Mouse (Mus musculus) bone marrow, adult 2 months (tissue): Measurements from ENCODE around the gene Mapk10.

Source experiments
- CTCF ChIP-seq: fragments of 200-500 bp; IDR thresholded peaks from 2 replicates; pipeline ENCODE4 v1.5.1; 2011; ENCODE audit warnings: low read length, control low read depth; ENCODE audit not compliant: control insufficient read depth, insufficient read depth
- POLR2A ChIP-seq: fragments of 200-500 bp; IDR thresholded peaks from 2 replicates; pipeline ENCODE4 v1.6.1; 2011; ENCODE audit warnings: low read depth, mild to moderate bottlenecking, control low read depth, low read length, borderline replicate concordance; ENCODE audit not compliant: control insufficient read depth

- TF ChIP-seq CTCF: no peak
- no peak for TF ChIP-seq POLR2A
These were observed 318.9 kb downstream of the Mapk10 start for GRCm38 (mm10) chr5:102892226-102892625.
